Mouse (Mus musculus) embryonic facial prominence, embryonic 11.5 days (tissue): ENCODE results near the gene Wfdc16. TPM values are rescaled to one million over a fixed set of nuclear protein-coding genes. Genes with fewer than 3 reads are reported as not detected.

ENCODE experiments used
- ATAC-seq: fragments of 200-750 bp; cut with Nextera tagmentation; replicated peaks from 2 replicates; pipeline ENCODE4 v1.8.0; 2017; ENCODE audit warnings: low read depth; ENCODE audit not compliant: insufficient number of reproducible peaks, low FRiP score, low TSS enrichment
- DNase-seq: peaks from one replicate; pipeline ENCODE4 v3.0.0-alpha.2; 2015; ENCODE audit warnings: low spot score
- H3K27ac ChIP-seq: fragments of 300-500 bp; sonication (generic); replicated peaks from 2 replicates; pipeline ENCODE4 v1.5.1; 2014; ENCODE audit warnings: mild to moderate bottlenecking, low read depth, low read length, control low read depth
- H3K27me3 ChIP-seq: fragments of 300-500 bp; sonication (generic); 2 replicates; pipeline ENCODE4 v1.6.1; 2014; ENCODE audit warnings: mild to moderate bottlenecking, low read length, moderate library complexity, mixed read lengths; ENCODE audit not compliant: control insufficient read depth, insufficient read depth
- H3K36me3 ChIP-seq: fragments of 300-500 bp; sonication (generic); replicated peaks from 2 replicates; pipeline ENCODE4 v1.6.1; 2014; ENCODE audit warnings: low read depth, mild to moderate bottlenecking, low read length, moderate library complexity, mixed read lengths; ENCODE audit not compliant: control insufficient read depth, insufficient read depth
- H3K4me1 ChIP-seq: fragments of 300-500 bp; sonication (generic); 2 replicates; pipeline ENCODE4 v1.6.1; 2014; ENCODE audit warnings: low read length, mixed read lengths; ENCODE audit not compliant: control insufficient read depth, insufficient read depth
- H3K4me2 ChIP-seq: fragments of 300-500 bp; sonication (generic); 2 replicates; pipeline ENCODE4 v1.6.1; 2014; ENCODE audit warnings: low read depth, mild to moderate bottlenecking, control low read depth, low read length, moderate library complexity
- H3K4me3 ChIP-seq: fragments of 300-500 bp; sonication (generic); 2 replicates; pipeline ENCODE4 v1.5.1; 2014; ENCODE audit warnings: low read depth, low read length, control low read depth
- H3K9ac ChIP-seq: fragments of 300-500 bp; sonication (generic); replicated peaks from 2 replicates; pipeline ENCODE4 v1.6.1; 2014; ENCODE audit warnings: mild to moderate bottlenecking, control low read depth, low read length
- H3K9me3 ChIP-seq: fragments of 300-500 bp; sonication (generic); replicated peaks from 2 replicates; pipeline ENCODE4 v1.6.1; 2016; ENCODE audit warnings: mild to moderate bottlenecking, low read length, inconsistent platforms, mixed read lengths; ENCODE audit not compliant: control insufficient read depth
- WGBS: fragments of 180-500 bp; shearing (Covaris S2); extraction: QIAGEN DNeasy Blood & Tissue Kit; methylation state at CpG from one replicate; pipeline ENCODE4 v1.1.7; 2014; 5-methylcytosine and 5-hydroxymethylcytosine counted together
- polyA plus RNA-seq: library from polyadenylated mRNA; unstranded; fragments of >200 nt; fragmentation: Nextera tagmentation; extraction: Ambion mirVana; gene quantifications from 2 replicates; pipeline ENCODE4 v1.2.1, GENCODE M21; 2014

The Wfdc16 gene
- polyA plus RNA-seq, 1 experiment from 2014 or later, result not detected

GRCm38 (mm10) chr2:164670261-164670660, 31.7 kb upstream of the Wfdc16 start:
- DNase-seq (no peak), ATAC-seq (no peak)
- no peak overlapping the region for H3K9ac ChIP-seq
- H3K4me1 ChIP-seq, result no peaks in the 10 kb centered on the region
- H3K9me3 ChIP-seq, result no peaks in the 10 kb centered on the region
- 85% methylated on average over 5 of the region's 5 CpGs for WGBS
- no peak overlapping the region for H3K27ac ChIP-seq
- H3K27me3 ChIP-seq, result no peaks in the 10 kb centered on the region
- H3K36me3 ChIP-seq, result no peaks in the 10 kb centered on the region
- no peak overlapping the region for H3K4me2 ChIP-seq
- no peak overlapping the region for H3K4me3 ChIP-seq

GRCm38 (mm10) chr2:164664851-164665250, 26.3 kb upstream of the Wfdc16 start:
- H3K36me3 ChIP-seq, result no peaks in the 10 kb centered on the region
- DNase-seq, result no peak

GRCm38 (mm10) chr2:164656483-164656882, 17.9 kb upstream of the Wfdc16 start, which contains the start of gene Wfdc9:
Wfdc9 (minus strand) TSS chr2:164656583.
- no peak for ATAC-seq
- H3K27ac ChIP-seq, result no peak within 1 kb of the TSS
- DNase-seq, result no peak
- no peak within 1 kb of the TSS for H3K9ac ChIP-seq
- H3K4me1 ChIP-seq, result no peaks in the 10 kb centered on the region
- H3K4me3 ChIP-seq, result no peak within 1 kb of the TSS
- 84% methylated on average over 9 of the region's 9 CpGs for WGBS
- no peaks in the 10 kb centered on the region for H3K36me3 ChIP-seq
- no peak within 1 kb of the TSS for H3K4me2 ChIP-seq
- H3K9me3 ChIP-seq, result no peaks in the 10 kb centered on the region
- H3K27me3 ChIP-seq, result no peaks in the 10 kb centered on the region

More at GRCm38 (mm10) chr2:164664851-164665250, 26.3 kb upstream of the Wfdc16 start:
- Histone ChIP-seq H3K27ac (no peak overlapping the region), H3K4me2 (no peak overlapping the region), H3K4me3 (no peak overlapping the region), H3K9ac (no peak overlapping the region), H3K4me1 (no peaks in the 10 kb centered on the region), H3K27me3 (no peaks in the 10 kb centered on the region), H3K9me3 (no peaks in the 10 kb centered on the region)
- WGBS, result 87% methylated on average over 7 of the region's 7 CpGs
- ATAC-seq, result no peak

- H3K9ac ChIP-seq, result no peak within 1 kb of the TSS
- ATAC-seq (no peak), DNase-seq (peak; percentile 69)
- no peaks in the 10 kb centered on the region for H3K36me3 ChIP-seq
- H3K27ac ChIP-seq, result no peak within 1 kb of the TSS
- no peaks in the 10 kb centered on the region for H3K4me1 ChIP-seq
- 16% methylated on average over 11 of the region's 11 CpGs for WGBS
- H3K4me2 ChIP-seq, result no peak within 1 kb of the TSS
- H3K4me3 ChIP-seq, result no peak within 1 kb of the TSS
- H3K9me3 ChIP-seq, result no peaks in the 10 kb centered on the region
- no peaks in the 10 kb centered on the region for H3K27me3 ChIP-seq
These were observed 17.3 kb upstream of the Wfdc16 start, which contains the start of gene Wfdc10 for GRCm38 (mm10) chr2:164655858-164656257. Wfdc10 (plus strand) TSS chr2:164656046.

- H3K4me3 ChIP-seq, result no peak overlapping the region
- H3K9ac ChIP-seq, result no peak overlapping the region
- H3K4me1 ChIP-seq, result no peaks in the 10 kb centered on the region
- H3K36me3 ChIP-seq, result no peaks in the 10 kb centered on the region
- H3K4me2 ChIP-seq, result no peak overlapping the region
- ATAC-seq (no peak), DNase-seq (no peak)
- no peaks in the 10 kb centered on the region for H3K9me3 ChIP-seq
- H3K27ac ChIP-seq, result no peak overlapping the region
- 84% methylated on average over 13 of the region's 13 CpGs for WGBS
- no peaks in the 10 kb centered on the region for H3K27me3 ChIP-seq
These were observed 3.5 kb upstream of the Wfdc16 start for GRCm38 (mm10) chr2:164641881-164642673.

- H3K27ac ChIP-seq, result no peak overlapping the region
- no peak for DNase-seq
- H3K9ac ChIP-seq, result no peak overlapping the region
- WGBS, result 68% methylated on average over 7 of the region's 7 CpGs
- no peaks in the 10 kb centered on the region for H3K9me3 ChIP-seq
- H3K27me3 ChIP-seq, result no peaks in the 10 kb centered on the region
- no peak overlapping the region for H3K4me2 ChIP-seq
- no peak for ATAC-seq
- no peaks in the 10 kb centered on the region for H3K36me3 ChIP-seq
- H3K4me1 ChIP-seq, result no peaks in the 10 kb centered on the region
- H3K4me3 ChIP-seq, result no peak overlapping the region
These were observed 2.5 kb upstream of the Wfdc16 start for GRCm38 (mm10) chr2:164641129-164641528.

GRCm38 (mm10) chr2:164635266-164635665, 3.3 kb downstream of the Wfdc16 start:
- no peaks in the 10 kb centered on the region for H3K4me1 ChIP-seq
- no peak overlapping the region for H3K27ac ChIP-seq
- H3K36me3 ChIP-seq, result no peaks in the 10 kb centered on the region
- H3K4me2 ChIP-seq, result no peak overlapping the region
- H3K4me3 ChIP-seq, result no peak overlapping the region
- no peaks in the 10 kb centered on the region for H3K27me3 ChIP-seq
- no peaks in the 10 kb centered on the region for H3K9me3 ChIP-seq
- peak; percentile 9 for DNase-seq
- H3K9ac ChIP-seq, result no peak overlapping the region
- 79% methylated on average over 9 of the region's 9 CpGs for WGBS
- ATAC-seq, result no peak

- Histone ChIP-seq H3K36me3 (no peaks in the 10 kb centered on the region), H3K27me3 (no peaks in the 10 kb centered on the region), H3K9me3 (no peaks in the 10 kb centered on the region), H3K27ac (no peak overlapping the region), H3K4me3 (no peak overlapping the region), H3K4me1 (no peaks in the 10 kb centered on the region), H3K9ac (no peak overlapping the region), H3K4me2 (no peak overlapping the region)
- ATAC-seq, result no peak
- no peak for DNase-seq
- 80% methylated on average over 4 of the region's 4 CpGs for whole genome bisulfite sequencing
These were observed 16.8 kb downstream of the Wfdc16 start for GRCm38 (mm10) chr2:164621775-164622174.
